Mouse (Mus musculus): ENCODE measurements around the gene Fam155a. TPM values are rescaled to one million over a fixed set of nuclear protein-coding genes. Genes with fewer than 3 reads are reported as not detected.
"Not testable (repeated sequence)": the region's sequence is repeated elsewhere in the genome, so short reads cannot be mapped to it uniquely, and the experiment has no call there.

Gene Fam155a
- polyA plus RNA-seq, 1 experiment from 2014 or later, result 7.1 TPM

GRCm38 (mm10) chr8:9735169-9735568 is 35.8 kb downstream of the Fam155a start:
- no peak for ATAC-seq (ENCODE audit: low FRiP score)
- no peak overlapping the region for H3K4me3 ChIP-seq (ENCODE audit: low read depth, low read length)

GRCm38 (mm10) chr8:9709791-9710190 is 61.2 kb downstream of the Fam155a start:
- Histone ChIP-seq H3K27me3 (ENCODE audit: control insufficient read depth, insufficient read depth, low read length) (no peaks in the 10 kb centered on the region), H3K4me1 (replicated peaks; ENCODE audit: control insufficient read depth, insufficient read depth, low read length) (no peaks in the 10 kb centered on the region), H3K27ac (ENCODE audit: low read depth, low read length) (no peak overlapping the region), H3K36me3 (ENCODE audit: control insufficient read depth, insufficient read depth, low read length) (no peaks in the 10 kb centered on the region), H3K9ac (ENCODE audit: low read depth, low read length) (no peak overlapping the region), H3K9me3 (ENCODE audit: control insufficient read depth, low read length) (no peaks in the 10 kb centered on the region), H3K4me3 (ENCODE audit: low read depth, low read length) (no peak overlapping the region), H3K4me2 (replicated peaks; ENCODE audit: low read depth, low read length) (no peak overlapping the region)
- WGBS, result 94% methylated on average over 4 of the region's 4 CpGs
- ATAC-seq (ENCODE audit: low FRiP score), result no peak
- no peak for DNase-seq (ENCODE audit: low spot score)

More at GRCm38 (mm10) chr8:9735169-9735568, 35.8 kb downstream of the Fam155a start:
- Histone ChIP-seq H3K36me3 (ENCODE audit: control insufficient read depth, insufficient read depth, low read length) (no peaks in the 10 kb centered on the region), H3K4me1 (replicated peaks; ENCODE audit: control insufficient read depth, insufficient read depth, low read length) (no peaks in the 10 kb centered on the region), H3K27ac (ENCODE audit: low read depth, low read length) (no peak overlapping the region), H3K9me3 (ENCODE audit: control insufficient read depth, low read length) (no peaks in the 10 kb centered on the region), H3K27me3 (ENCODE audit: control insufficient read depth, insufficient read depth, low read length) (no peaks in the 10 kb centered on the region), H3K9ac (ENCODE audit: low read depth, low read length) (no peak overlapping the region), H3K4me2 (replicated peaks; ENCODE audit: low read depth, low read length) (no peak overlapping the region)
- 73% methylated on average over 5 of the region's 5 CpGs for WGBS
- DNase-seq (ENCODE audit: low spot score), result no peak

- H3K4me2 ChIP-seq (replicated peaks; ENCODE audit: low read depth, low read length), result no peak overlapping the region
- H3K27ac ChIP-seq (ENCODE audit: low read depth, low read length), result no peak overlapping the region
- H3K4me1 ChIP-seq (replicated peaks; ENCODE audit: control insufficient read depth, insufficient read depth, low read length), result no peaks in the 10 kb centered on the region
- H3K36me3 ChIP-seq (ENCODE audit: control insufficient read depth, insufficient read depth, low read length), result no peaks in the 10 kb centered on the region
- H3K4me3 ChIP-seq (ENCODE audit: low read depth, low read length), result no peak overlapping the region
- H3K9ac ChIP-seq (ENCODE audit: low read depth, low read length), result no peak overlapping the region
- H3K27me3 ChIP-seq (ENCODE audit: control insufficient read depth, insufficient read depth, low read length), result no peaks in the 10 kb centered on the region
- ATAC-seq (ENCODE audit: low FRiP score) (no peak), DNase-seq (ENCODE audit: low spot score) (no peak)
- 80% methylated on average over 8 of the region's 8 CpGs for WGBS
- H3K9me3 ChIP-seq (ENCODE audit: control insufficient read depth, low read length), result no peaks in the 10 kb centered on the region
Measured at GRCm38 (mm10) chr8:9707433-9707832, 63.5 kb downstream of the Fam155a start.

- H3K4me2 ChIP-seq (replicated peaks; ENCODE audit: low read depth, low read length), result no peak overlapping the region
- no peaks in the 10 kb centered on the region for H3K4me1 ChIP-seq (replicated peaks; ENCODE audit: control insufficient read depth, insufficient read depth, low read length)
- 88% methylated on average over 2 of the region's 2 CpGs for WGBS
- H3K36me3 ChIP-seq (ENCODE audit: control insufficient read depth, insufficient read depth, low read length), result no peaks in the 10 kb centered on the region
- H3K9me3 ChIP-seq (ENCODE audit: control insufficient read depth, low read length), result no peaks in the 10 kb centered on the region
- H3K4me3 ChIP-seq (ENCODE audit: low read depth, low read length), result no peak overlapping the region
- ATAC-seq (ENCODE audit: low FRiP score), result no peak
- H3K27me3 ChIP-seq (ENCODE audit: control insufficient read depth, insufficient read depth, low read length), result no peaks in the 10 kb centered on the region
- DNase-seq (ENCODE audit: low spot score), result no peak
- H3K27ac ChIP-seq (ENCODE audit: low read depth, low read length), result no peak overlapping the region
- no peak overlapping the region for H3K9ac ChIP-seq (ENCODE audit: low read depth, low read length)
Measured at GRCm38 (mm10) chr8:9694794-9695193, 76.2 kb downstream of the Fam155a start.

- WGBS, result 65% methylated on average over 5 of the region's 5 CpGs
- H3K9me3 ChIP-seq (ENCODE audit: control insufficient read depth, low read length), result no peaks in the 10 kb centered on the region
- no peak overlapping the region for H3K4me2 ChIP-seq (replicated peaks; ENCODE audit: low read depth, low read length)
- H3K4me1 ChIP-seq (replicated peaks; ENCODE audit: control insufficient read depth, insufficient read depth, low read length), result no peaks in the 10 kb centered on the region
- H3K9ac ChIP-seq (ENCODE audit: low read depth, low read length), result no peak overlapping the region
- ATAC-seq (ENCODE audit: low FRiP score) (no peak), DNase-seq (ENCODE audit: low spot score) (no peak)
- H3K27me3 ChIP-seq (ENCODE audit: control insufficient read depth, insufficient read depth, low read length), result no peaks in the 10 kb centered on the region
- H3K36me3 ChIP-seq (ENCODE audit: control insufficient read depth, insufficient read depth, low read length), result no peaks in the 10 kb centered on the region
- no peak overlapping the region for H3K4me3 ChIP-seq (ENCODE audit: low read depth, low read length)
- H3K27ac ChIP-seq (ENCODE audit: low read depth, low read length), result no peak overlapping the region
Measured at GRCm38 (mm10) chr8:9692370-9692769, 78.6 kb downstream of the Fam155a start.

GRCm38 (mm10) chr8:9660014-9660413 is 110.9 kb downstream of the Fam155a start:
- H3K36me3 ChIP-seq (ENCODE audit: control insufficient read depth, insufficient read depth, low read length); H3K4me2 ChIP-seq (replicated peaks; ENCODE audit: low read depth, low read length); DNase-seq (ENCODE audit: low spot score); H3K4me1 ChIP-seq (replicated peaks; ENCODE audit: control insufficient read depth, insufficient read depth, low read length); H3K4me3 ChIP-seq (ENCODE audit: low read depth, low read length); H3K27ac ChIP-seq (ENCODE audit: low read depth, low read length); H3K27me3 ChIP-seq (ENCODE audit: control insufficient read depth, insufficient read depth, low read length); H3K9ac ChIP-seq (ENCODE audit: low read depth, low read length); ATAC-seq (ENCODE audit: low FRiP score); H3K9me3 ChIP-seq (ENCODE audit: control insufficient read depth, low read length): not testable (repeated sequence)
- WGBS, result 92% methylated on average over 3 of the region's 3 CpGs

- Histone ChIP-seq H3K4me1 (replicated peaks; ENCODE audit: control insufficient read depth, insufficient read depth, low read length) (no peaks in the 10 kb centered on the region), H3K4me3 (ENCODE audit: low read depth, low read length) (no peak overlapping the region), H3K27ac (ENCODE audit: low read depth, low read length) (no peak overlapping the region), H3K36me3 (ENCODE audit: control insufficient read depth, insufficient read depth, low read length) (no peaks in the 10 kb centered on the region), H3K4me2 (replicated peaks; ENCODE audit: low read depth, low read length) (no peak overlapping the region), H3K9me3 (ENCODE audit: control insufficient read depth, low read length) (no peaks in the 10 kb centered on the region), H3K27me3 (ENCODE audit: control insufficient read depth, insufficient read depth, low read length) (no peaks in the 10 kb centered on the region), H3K9ac (ENCODE audit: low read depth, low read length) (no peak overlapping the region)
- DNase-seq (ENCODE audit: low spot score), result no peak
- 96% methylated on average over 2 of the region's 2 CpGs for WGBS
- ATAC-seq (ENCODE audit: low FRiP score), result no peak
Measured at GRCm38 (mm10) chr8:9656901-9657300, 114.1 kb downstream of the Fam155a start.

- ATAC-seq (ENCODE audit: low FRiP score), result no peak
Measured at GRCm38 (mm10) chr8:9654826-9655225, 116.1 kb downstream of the Fam155a start.

GRCm38 (mm10) chr8:9653643-9654042 is 117.3 kb downstream of the Fam155a start:
- ATAC-seq (ENCODE audit: low FRiP score), result no peak

More at GRCm38 (mm10) chr8:9654826-9655225, 116.1 kb downstream of the Fam155a start:
- Histone ChIP-seq H3K36me3 (ENCODE audit: control insufficient read depth, insufficient read depth, low read length) (no peaks in the 10 kb centered on the region), H3K27me3 (ENCODE audit: control insufficient read depth, insufficient read depth, low read length) (no peaks in the 10 kb centered on the region), H3K4me3 (ENCODE audit: low read depth, low read length) (no peak overlapping the region), H3K4me2 (replicated peaks; ENCODE audit: low read depth, low read length) (no peak overlapping the region), H3K27ac (ENCODE audit: low read depth, low read length) (no peak overlapping the region), H3K9me3 (ENCODE audit: control insufficient read depth, low read length) (no peaks in the 10 kb centered on the region), H3K4me1 (replicated peaks; ENCODE audit: control insufficient read depth, insufficient read depth, low read length) (no peaks in the 10 kb centered on the region), H3K9ac (ENCODE audit: low read depth, low read length) (no peak overlapping the region)
- no peak for DNase-seq (ENCODE audit: low spot score)
- WGBS, result 88% methylated on average over 6 of the region's 6 CpGs

More at GRCm38 (mm10) chr8:9653643-9654042, 117.3 kb downstream of the Fam155a start:
- H3K27ac ChIP-seq (ENCODE audit: low read depth, low read length), result no peak overlapping the region
- no peak overlapping the region for H3K4me2 ChIP-seq (replicated peaks; ENCODE audit: low read depth, low read length)
- 57% methylated on average over 1 of the region's 1 CpGs for WGBS
- no peaks in the 10 kb centered on the region for H3K27me3 ChIP-seq (ENCODE audit: control insufficient read depth, insufficient read depth, low read length)
- DNase-seq (ENCODE audit: low spot score), result no peak
- no peak overlapping the region for H3K4me3 ChIP-seq (ENCODE audit: low read depth, low read length)
- H3K9ac ChIP-seq (ENCODE audit: low read depth, low read length), result no peak overlapping the region
- H3K36me3 ChIP-seq (ENCODE audit: control insufficient read depth, insufficient read depth, low read length), result no peaks in the 10 kb centered on the region
- H3K4me1 ChIP-seq (replicated peaks; ENCODE audit: control insufficient read depth, insufficient read depth, low read length), result no peaks in the 10 kb centered on the region
- no peaks in the 10 kb centered on the region for H3K9me3 ChIP-seq (ENCODE audit: control insufficient read depth, low read length)
